Mouse (Mus musculus): ENCODE measurements around the gene AC131692.1.

DNA sequence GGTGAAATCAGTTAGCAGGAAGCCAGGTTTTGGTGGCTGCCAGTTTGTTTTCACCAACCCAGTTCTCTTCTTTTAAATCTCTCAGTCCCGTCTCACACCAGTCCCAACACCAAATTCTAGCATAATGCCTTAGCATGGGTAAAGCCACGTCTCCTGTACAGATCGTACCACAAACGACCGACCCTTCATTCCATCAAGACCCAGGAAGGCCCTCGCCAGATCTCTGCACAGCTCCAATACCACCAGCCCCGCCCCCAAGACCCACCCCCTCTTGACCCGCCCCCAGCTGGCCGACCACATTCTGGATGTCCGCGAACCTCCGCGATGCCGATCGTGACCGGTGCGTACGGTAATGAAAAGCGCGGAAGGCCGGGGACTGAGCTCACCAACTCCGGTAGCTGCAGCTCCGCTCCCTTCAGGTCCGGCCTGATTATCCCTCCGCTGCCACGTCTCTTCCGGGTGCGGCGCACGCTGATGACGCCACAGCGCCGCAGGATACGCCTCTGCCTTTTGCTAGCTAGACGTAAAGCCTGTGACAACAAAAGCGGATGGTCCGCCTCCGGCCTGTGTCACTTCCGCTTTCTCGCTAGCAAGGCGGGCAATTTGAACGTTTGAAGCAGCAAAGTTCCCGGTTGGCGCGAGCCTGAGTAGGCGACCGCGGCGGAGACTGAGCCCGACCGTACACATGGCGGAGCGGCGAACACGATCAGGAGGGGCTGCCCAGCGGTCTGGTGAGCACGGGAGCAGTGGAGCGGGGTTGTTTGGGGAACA, 9.6 kb upstream of the AC131692.1 start, which contains the start of the genes Zfpl1 and Cdca5:
- TF ChIP-seq CTCF (IDR thresholded peaks at IDR 0.05; ENCODE audit: low read depth, low read length) = no peak
- no peak for TF ChIP-seq POLR2A (IDR thresholded peaks at IDR 0.05; ENCODE audit: borderline replicate concordance, low read depth, low read length)

All from bone marrow macrophage, adult 2 months (primary cell).